24 mouse cellular contexts compared by ENCODE assay signal in the genomic region with DNA sequence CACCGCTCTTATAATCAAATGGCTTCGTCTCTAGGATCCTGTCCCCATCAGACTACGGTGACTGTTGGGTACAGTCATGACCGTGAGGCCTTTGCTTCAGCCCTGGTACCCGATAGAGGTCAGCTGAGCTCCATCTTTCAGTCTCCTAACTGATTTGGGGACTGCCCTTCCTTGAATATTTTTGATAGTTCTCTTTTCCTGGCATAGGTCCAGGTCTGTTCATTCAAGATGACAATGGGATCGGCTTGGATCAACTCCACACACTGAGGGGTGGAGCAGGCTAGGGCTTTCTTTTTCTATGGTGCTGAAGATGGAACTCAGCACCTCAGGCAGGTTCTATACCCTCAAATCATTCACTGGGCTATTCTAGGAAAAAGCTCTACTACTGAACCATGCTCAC. TPM values are rescaled to one million over a fixed set of nuclear protein-coding genes. Genes with fewer than 3 reads are reported as not detected.
"Had no signal": no experiment of that assay in that cellular context is flagged by ENCODE, and none has a peak within 500 bp of the region (broad histone marks: within the 10 kb centered on the region; RNA-seq: fewer than 3 reads in every experiment).

No protein-coding gene starts in this region.

- H3K4me3 ChIP-seq: kidney, embryonic 15.5 days; limb, embryonic 13.5 days; midbrain, embryonic 13.5 days; neural tube, embryonic 15.5 days had no signal

- ATAC-seq: intestine, embryonic 16.5 days; midbrain, embryonic 13.5 days had no signal

- H3K27me3 ChIP-seq: kidney, embryonic 15.5 days; limb, embryonic 13.5 days; midbrain, embryonic 13.5 days; neural tube, embryonic 15.5 days had no signal

- DNase-seq: kidney, adult 2 months; kidney, postnatal 14 days; left cerebral cortex, postnatal 4 days; lung, embryonic 14.5 days; right cerebral cortex, postnatal 4 days; thymus, adult 18-20 months; thymus, postnatal 14 days had no signal

- H3K27ac ChIP-seq: kidney, embryonic 15.5 days; limb, embryonic 13.5 days; liver, embryonic 14.5 days; midbrain, embryonic 13.5 days; neural tube, embryonic 15.5 days had no signal

- H3K9ac ChIP-seq: kidney, embryonic 15.5 days; limb, embryonic 13.5 days; liver, embryonic 14.5 days; lung, embryonic 14.5 days; midbrain, embryonic 13.5 days; neural tube, embryonic 15.5 days had no signal

- H3K9me3 ChIP-seq: kidney, embryonic 15.5 days; limb, embryonic 13.5 days; midbrain, embryonic 13.5 days; neural tube, embryonic 15.5 days had no signal

- H3K36me3 ChIP-seq: midbrain, embryonic 13.5 days; neural tube, embryonic 15.5 days had no signal

- H3K4me2 ChIP-seq: kidney, embryonic 15.5 days; limb, embryonic 13.5 days; lung, embryonic 14.5 days; midbrain, embryonic 13.5 days; neural tube, embryonic 15.5 days had no signal

RNA-seq across cellular contexts. Expression of a gene that starts 10.7 kb away (rescaled TPM):
- total RNA-seq: layer of hippocampus, adult 8-10 months; layer of hippocampus, postnatal 14 days; left cerebral cortex, adult 18-20 months; left cerebral cortex, postnatal 10 days; megakaryocyte progenitor cell, adult 5-6 weeks had no signal
- polyA plus RNA-seq: midbrain, embryonic 13.5 days; midbrain, postnatal 0 days had no signal

RNA-seq across cellular contexts. Expression of a gene that starts 20.7 kb away (rescaled TPM):
- total RNA-seq: layer of hippocampus, adult 8-10 months; layer of hippocampus, postnatal 14 days; left cerebral cortex, adult 18-20 months; left cerebral cortex, postnatal 10 days; left cerebral cortex, postnatal 4 days; liver, adult 2 months; midbrain, postnatal 0 days had no signal
- polyA plus RNA-seq: kidney, adult 2 months; liver, adult 2 months; midbrain, postnatal 0 days; neural tube, embryonic 15.5 days; urinary bladder, adult 2 months had no signal

RNA-seq across cellular contexts. Expression of a gene that starts 29.5 kb away (rescaled TPM):
- total RNA-seq: layer of hippocampus, adult 8-10 months; layer of hippocampus, postnatal 14 days; left cerebral cortex, adult 18-20 months; left cerebral cortex, postnatal 10 days; left cerebral cortex, postnatal 4 days; liver, adult 2 months; megakaryocyte progenitor cell, adult 5-6 weeks; midbrain, postnatal 0 days had no signal
- polyA plus RNA-seq: intestine, embryonic 16.5 days; kidney, embryonic 15.5 days; large intestine, adult 2 months; limb, embryonic 13.5 days; liver, adult 2 months; lung, embryonic 14.5 days; midbrain, embryonic 13.5 days; neural tube, embryonic 11.5 days; neural tube, embryonic 15.5 days; spleen, adult 2 months; urinary bladder, adult 2 months had no signal

RNA-seq across cellular contexts. Expression of a gene that starts 50.0 kb away (rescaled TPM):
- total RNA-seq: megakaryocyte progenitor cell, adult 5-6 weeks had no signal
